Mouse (Mus musculus) E14TG2a.4 (cell line): ENCODE measurements around the gene Vav1.

Experiments used
- CTCF ChIP-seq: conservative IDR thresholded peaks from 2 replicates; pipeline ENCODE4 v1.5.1; 2014; ENCODE audit warnings: low read length
- NANOG ChIP-seq: IDR thresholded peaks from 2 replicates; pipeline ENCODE4 v1.6.1; 2014; ENCODE audit warnings: borderline replicate concordance, low read length, mixed read lengths
- POU5F1 ChIP-seq: IDR thresholded peaks from 2 replicates; pipeline ENCODE4 v1.6.1; 2014; ENCODE audit warnings: low read length, borderline replicate concordance

GRCm38 (mm10) chr17:57232200-57232599 lies 46.7 kb upstream of the Vav1 start:
- no peak for TF ChIP-seq CTCF
- TF ChIP-seq POU5F1: no peak
- TF ChIP-seq NANOG: no peak
